Mouse (Mus musculus) midbrain, embryonic 10.5 days (tissue): ENCODE measurements at regions not wholly inside any gene's neighbourhood (a gene's known extent, or its start where the extent isn't known, plus 50 kb on each side); places are given as distances from the start of the nearest gene placed in this dataset.

ENCODE experiments used
- DNase-seq: peaks from one replicate; pipeline ENCODE4 v3.0.0-alpha.2; 2017; ENCODE audit warnings: low spot score
- H3K27ac ChIP-seq: fragments of 300-500 bp; sonication (generic); replicated peaks from 2 replicates; pipeline ENCODE4 v1.5.1; 2016; ENCODE audit warnings: mild to moderate bottlenecking
- H3K27me3 ChIP-seq: fragments of 300-500 bp; sonication (generic); 2 replicates; pipeline ENCODE4 v1.6.1; 2016; ENCODE audit warnings: low read depth, mild to moderate bottlenecking; ENCODE audit not compliant: poor library complexity, severe bottlenecking
- H3K36me3 ChIP-seq: fragments of 300-500 bp; sonication (generic); 2 replicates; pipeline ENCODE4 v1.6.1; 2016; ENCODE audit warnings: mild to moderate bottlenecking, moderate library complexity
- H3K4me1 ChIP-seq: fragments of 300-500 bp; sonication (generic); 2 replicates; pipeline ENCODE4 v1.6.1; 2016
- H3K4me3 ChIP-seq: fragments of 300-500 bp; sonication (generic); 2 replicates; pipeline ENCODE4 v1.5.1; 2016; ENCODE audit warnings: mild to moderate bottlenecking, moderate library complexity
- H3K9me3 ChIP-seq: fragments of 300-500 bp; sonication (generic); replicated peaks from 2 replicates; pipeline ENCODE4 v1.6.1; 2016; ENCODE audit warnings: mild to moderate bottlenecking
- WGBS: fragments of 180-500 bp; shearing (Covaris S2); methylation state at CpG from one replicate; pipeline ENCODE4 v1.1.7; 2016; 5-methylcytosine and 5-hydroxymethylcytosine counted together

DNA sequence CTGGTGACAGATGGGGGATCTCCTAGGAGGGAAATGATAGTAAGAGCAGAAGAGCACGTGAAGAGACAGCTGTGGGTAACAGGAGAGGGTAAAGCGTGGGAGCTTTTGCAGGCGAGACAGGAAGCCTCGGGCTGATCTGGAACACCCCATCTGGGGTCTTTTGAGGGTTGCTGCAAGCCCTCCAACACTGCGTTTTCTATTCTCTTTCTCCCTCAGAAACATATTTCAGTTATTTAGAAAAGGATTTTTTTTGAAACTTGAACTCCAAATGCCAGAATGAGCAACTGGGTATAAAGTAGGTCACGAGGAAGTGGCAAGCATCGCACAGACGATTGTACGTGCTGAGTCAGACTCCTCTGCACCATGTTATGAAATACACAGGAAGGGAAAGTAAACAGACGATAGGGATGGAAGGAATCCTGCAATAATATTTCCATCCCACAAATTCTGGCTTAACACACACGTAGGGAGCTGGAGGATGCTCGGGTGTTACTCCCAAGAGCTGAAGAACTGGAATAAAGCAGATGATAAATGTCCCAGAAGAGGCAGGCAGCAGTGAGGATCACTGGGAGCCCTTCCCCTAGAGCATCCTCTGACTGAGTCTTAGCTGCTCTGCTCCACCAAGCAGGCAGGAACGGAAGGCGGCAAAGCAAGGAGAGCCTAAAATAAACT, 86.0 kb upstream of the Gm9887 start:
- Histone ChIP-seq H3K4me1 (peaks cover 20% of the 10 kb centered on the region), H3K9me3 (no peaks in the 10 kb centered on the region), H3K27ac (no peak overlapping the region), H3K4me3 (no peak overlapping the region), H3K27me3 (no peaks in the 10 kb centered on the region), H3K36me3 (no peaks in the 10 kb centered on the region)
- WGBS: 82% methylated on average over 14 of the region's 14 CpGs
- DNase-seq: no peak

GRCm38 (mm10) chr12:69456746-69457145, 84.5 kb upstream of the Gm9887 start:
- no peak for DNase-seq

GRCm38 (mm10) chr12:69456116-69456515, 83.9 kb upstream of the Gm9887 start:
- Histone ChIP-seq H3K27ac (no peak overlapping the region), H3K36me3 (no peaks in the 10 kb centered on the region), H3K4me3 (no peak overlapping the region), H3K9me3 (no peaks in the 10 kb centered on the region), H3K27me3 (no peaks in the 10 kb centered on the region), H3K4me1 (peaks cover 3% of the 10 kb centered on the region; the same call in 1 of the 2 replicates)
- WGBS: 88% methylated on average over 12 of the region's 12 CpGs
- no peak for DNase-seq

More at GRCm38 (mm10) chr12:69456746-69457145, 84.5 kb upstream of the Gm9887 start:
- Histone ChIP-seq H3K36me3 (no peaks in the 10 kb centered on the region), H3K4me1 (peaks cover 8% of the 10 kb centered on the region), H3K9me3 (no peaks in the 10 kb centered on the region), H3K4me3 (no peak overlapping the region), H3K27ac (no peak overlapping the region), H3K27me3 (no peaks in the 10 kb centered on the region)
- WGBS: 87% methylated on average over 3 of the region's 3 CpGs

DNA sequence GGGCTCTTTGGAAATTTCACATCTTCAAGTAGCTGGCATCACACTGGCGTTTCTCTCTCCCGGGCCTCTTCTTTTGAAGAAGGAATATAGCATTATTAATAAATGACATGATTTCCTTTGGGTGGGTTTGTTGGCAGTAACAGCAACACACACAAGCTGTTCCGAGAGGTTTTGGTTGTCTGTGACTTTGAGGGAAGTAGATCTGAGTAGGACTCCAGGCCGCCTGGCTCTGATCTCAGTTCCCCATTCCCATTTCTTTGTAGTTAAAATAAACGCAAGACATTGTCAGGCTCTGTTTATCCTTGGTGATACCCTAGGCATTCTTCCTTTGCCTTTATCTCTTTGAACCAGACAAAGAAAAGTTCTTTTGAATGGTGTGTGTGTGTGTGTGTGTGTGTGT, 83.3 kb upstream of the Gm9887 start:
- Histone ChIP-seq H3K36me3 (no peaks in the 10 kb centered on the region), H3K27me3 (no peaks in the 10 kb centered on the region), H3K4me3 (no peak overlapping the region), H3K27ac (0 out of 2 replicates have a peak overlapping the region, but pooled peaks have one; percentile 17), H3K4me1 (peaks cover 7% of the 10 kb centered on the region), H3K9me3 (no peaks in the 10 kb centered on the region)
- 73% methylated on average over 5 of the region's 5 CpGs for WGBS
- no peak for DNase-seq

DNA sequence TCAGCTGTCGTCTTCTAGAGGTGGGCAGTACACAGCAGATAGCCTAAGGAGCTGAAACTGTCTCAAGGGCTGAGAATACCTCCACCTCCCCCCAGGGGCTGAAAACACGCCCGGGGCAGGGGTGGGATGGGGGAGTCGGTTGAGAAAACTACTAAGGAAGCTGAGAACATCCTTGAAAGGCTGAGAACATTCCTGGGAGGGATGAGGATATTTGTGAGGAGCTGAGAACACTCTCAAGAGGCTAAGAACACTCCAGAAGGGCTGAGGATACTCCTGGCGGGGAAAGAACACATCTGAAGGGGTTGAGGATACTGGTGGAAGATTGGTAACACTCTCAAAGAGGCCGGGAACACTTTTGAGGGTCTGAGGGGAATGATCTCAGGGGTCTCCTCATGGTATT, 81.3 kb upstream of the Gm9887 start:
- Histone ChIP-seq H3K4me1 (peaks cover 7% of the 10 kb centered on the region), H3K9me3 (no peaks in the 10 kb centered on the region), H3K36me3 (no peaks in the 10 kb centered on the region), H3K4me3 (no peak overlapping the region), H3K27me3 (no peaks in the 10 kb centered on the region), H3K27ac (no peak overlapping the region)
- 85% methylated on average over 6 of the region's 6 CpGs for WGBS
- DNase-seq: no peak

DNA sequence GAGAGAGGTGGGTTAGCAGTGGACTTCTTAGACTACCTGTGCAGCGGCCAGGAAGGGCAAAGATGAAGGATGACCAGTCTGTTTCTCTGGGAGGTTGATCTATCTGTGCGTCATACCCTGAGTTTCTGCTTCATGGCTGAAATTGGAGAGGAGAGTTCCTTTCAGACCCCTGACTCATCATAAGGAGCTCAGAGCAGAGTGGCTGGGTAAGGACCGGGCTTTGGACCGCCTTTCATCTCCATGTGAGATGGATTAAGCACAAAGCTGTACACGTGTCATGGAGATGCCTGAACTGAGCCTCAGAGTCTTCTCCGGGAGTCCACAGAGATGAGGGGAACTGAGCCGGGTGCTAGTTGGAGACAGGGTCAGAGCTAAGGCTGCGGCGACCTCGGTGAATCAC, 80.7 kb upstream of the Gm9887 start:
- WGBS: 91% methylated on average over 10 of the region's 10 CpGs
- Histone ChIP-seq H3K27ac (no peak overlapping the region), H3K4me1 (peaks cover 13% of the 10 kb centered on the region), H3K4me3 (no peak overlapping the region), H3K36me3 (no peaks in the 10 kb centered on the region), H3K9me3 (no peaks in the 10 kb centered on the region), H3K27me3 (no peaks in the 10 kb centered on the region)
- no peak for DNase-seq

- 77% methylated on average over 6 of the region's 6 CpGs for WGBS
- no peak for DNase-seq
- no peaks in the 10 kb centered on the region for H3K36me3 ChIP-seq
Measured at GRCm38 (mm10) chr12:69451110-69451509, 78.9 kb upstream of the Gm9887 start.

GRCm38 (mm10) chr12:69447962-69448767, 75.9 kb upstream of the Gm9887 start:
- no peaks in the 10 kb centered on the region for H3K27me3 ChIP-seq
- no peaks in the 10 kb centered on the region for H3K36me3 ChIP-seq
- H3K4me3 ChIP-seq: no peak overlapping the region
- no peak for DNase-seq
- H3K27ac ChIP-seq: 0 out of 2 replicates have a peak overlapping the region, but pooled peaks have one; percentile 33
- peaks cover 35% of the 10 kb centered on the region for H3K4me1 ChIP-seq
- H3K9me3 ChIP-seq: no peaks in the 10 kb centered on the region
- WGBS: 68% methylated on average over 14 of the region's 14 CpGs

More at GRCm38 (mm10) chr12:69451110-69451509, 78.9 kb upstream of the Gm9887 start:
- Histone ChIP-seq H3K4me3 (no peak overlapping the region), H3K9me3 (no peaks in the 10 kb centered on the region), H3K27me3 (no peaks in the 10 kb centered on the region), H3K4me1 (peaks cover 32% of the 10 kb centered on the region), H3K27ac (no peak overlapping the region)

DNA sequence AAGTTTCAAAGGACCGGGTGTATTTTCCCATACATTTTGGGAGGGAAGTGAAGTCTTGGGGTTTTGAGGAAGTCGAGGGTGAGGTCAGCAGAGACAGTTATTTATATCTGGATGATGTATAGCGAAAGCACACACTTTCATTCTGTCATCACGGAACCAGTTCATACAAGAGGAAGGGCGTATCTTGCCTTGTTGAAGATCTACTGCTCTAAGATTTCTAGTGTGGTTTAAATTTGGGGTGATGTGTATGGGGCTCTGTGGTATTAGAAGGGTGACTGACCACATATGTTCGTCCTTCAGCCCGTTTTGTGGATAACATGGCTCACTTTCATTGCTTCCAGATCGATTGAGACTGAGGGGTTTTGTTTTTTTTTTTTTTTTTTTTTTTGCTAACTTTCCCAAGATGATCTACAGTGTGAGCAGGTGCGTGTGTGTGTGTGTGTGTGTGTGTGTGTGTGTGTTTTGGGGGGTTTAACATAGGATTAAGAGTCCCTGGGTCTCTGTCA, 75.1 kb upstream of the Gm9887 start:
- H3K4me1 ChIP-seq: peaks cover 39% of the 10 kb centered on the region
- H3K27me3 ChIP-seq: no peaks in the 10 kb centered on the region
- DNase-seq: no peak
- no peak overlapping the region for H3K4me3 ChIP-seq
- H3K9me3 ChIP-seq: no peaks in the 10 kb centered on the region
- peak overlapping the region; percentile 81 for H3K27ac ChIP-seq
- no peaks in the 10 kb centered on the region for H3K36me3 ChIP-seq
- WGBS: 79% methylated on average over 9 of the region's 9 CpGs

DNA sequence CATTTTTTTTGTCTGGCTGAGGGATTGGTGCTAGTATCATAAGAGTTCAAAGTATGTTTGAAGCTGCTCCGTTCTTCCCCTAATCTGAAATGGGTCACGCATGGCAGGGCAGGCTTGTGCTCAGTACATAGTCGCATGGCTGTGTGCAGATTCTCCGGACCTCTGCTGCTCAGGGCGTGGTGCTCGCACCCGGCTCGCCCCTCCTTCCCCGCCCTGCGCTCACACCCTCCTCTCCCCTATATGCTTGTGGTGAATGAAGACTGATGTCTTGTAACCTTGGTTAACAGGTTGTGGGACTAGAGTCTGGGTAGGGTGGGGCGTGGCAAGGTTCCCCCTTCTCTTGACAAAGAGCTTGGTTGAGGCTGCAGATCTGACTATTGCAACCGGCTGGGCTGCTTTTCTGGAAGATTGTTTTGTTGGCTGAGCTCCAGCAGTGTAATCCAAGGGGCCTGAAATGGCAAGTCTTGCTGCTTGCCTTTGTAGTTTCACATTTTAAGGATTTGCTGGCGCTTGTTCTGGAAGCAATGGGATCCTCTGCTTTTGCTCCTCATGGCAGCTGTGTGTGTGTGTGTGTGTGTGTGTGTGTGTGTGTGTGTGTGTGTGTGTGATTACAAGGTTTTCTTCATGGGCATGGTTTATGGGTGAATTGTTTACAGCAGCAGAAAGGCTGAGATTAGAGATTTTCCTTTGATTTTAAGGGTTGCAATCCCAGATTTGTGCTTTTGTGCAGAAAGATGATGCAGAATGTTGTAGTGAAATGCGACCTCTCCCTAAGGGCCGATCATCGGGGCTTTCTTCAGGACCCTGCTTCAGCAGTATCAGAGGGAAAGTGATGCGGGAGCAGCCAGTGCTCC, 74.4 kb upstream of the Gm9887 start:
- H3K27ac ChIP-seq: peak overlapping the region; percentile 81
- 39% methylated on average over 17 of the region's 17 CpGs for WGBS
- no peaks in the 10 kb centered on the region for H3K9me3 ChIP-seq
- peak overlapping the region; percentile 33 for H3K4me3 ChIP-seq
- peak; percentile 55 for DNase-seq
- H3K36me3 ChIP-seq: no peaks in the 10 kb centered on the region
- H3K27me3 ChIP-seq: no peaks in the 10 kb centered on the region
- H3K4me1 ChIP-seq: peaks cover 43% of the 10 kb centered on the region

DNA sequence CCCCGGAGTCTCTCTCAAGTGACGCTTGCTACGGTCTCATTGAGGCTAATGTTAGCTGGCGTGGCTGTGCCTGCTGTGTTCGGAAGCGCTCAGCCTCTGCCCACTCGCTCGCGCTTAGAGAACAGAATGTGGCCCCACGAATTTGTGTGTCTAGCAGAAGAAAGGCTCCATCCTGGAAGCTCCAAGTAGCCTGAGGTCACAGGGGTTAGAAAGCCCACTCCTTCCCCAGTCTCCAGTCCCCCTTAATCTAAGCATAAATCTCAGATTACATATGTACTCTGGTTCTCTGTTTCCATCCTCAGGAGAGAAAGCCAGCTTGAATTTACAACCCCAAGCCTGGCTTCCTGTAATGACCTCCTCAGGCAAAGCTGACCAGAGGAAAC, 73.8 kb upstream of the Gm9887 start:
- H3K9me3 ChIP-seq: no peaks in the 10 kb centered on the region
- DNase-seq: peak; percentile 42
- no peaks in the 10 kb centered on the region for H3K36me3 ChIP-seq
- WGBS: 23% methylated on average over 10 of the region's 10 CpGs
- peak overlapping the region; percentile 33 for H3K4me3 ChIP-seq
- H3K4me1 ChIP-seq: peaks cover 43% of the 10 kb centered on the region
- peak overlapping the region; percentile 81 for H3K27ac ChIP-seq
- no peaks in the 10 kb centered on the region for H3K27me3 ChIP-seq

DNA sequence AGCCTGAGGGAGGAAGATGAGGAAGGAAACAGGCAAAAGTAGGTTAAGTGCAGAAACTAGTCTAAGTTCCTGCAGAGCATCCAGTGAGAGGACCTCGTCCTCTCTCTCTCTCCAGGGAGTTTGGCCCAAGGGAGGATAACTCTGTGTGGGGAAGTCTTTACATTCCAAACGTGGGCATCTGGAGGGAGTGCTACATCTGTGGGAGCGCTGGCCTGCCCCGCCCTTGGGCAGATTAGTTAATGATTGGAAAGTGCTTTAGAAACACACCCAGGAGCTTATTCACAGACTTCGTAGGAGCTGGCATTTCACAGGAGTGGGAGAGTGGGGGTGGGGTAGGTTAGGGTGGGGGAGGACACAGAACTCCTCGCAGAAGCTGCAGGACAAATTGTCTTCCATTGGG, 70.1 kb upstream of the Gm9887 start:
- Histone ChIP-seq H3K4me3 (no peak overlapping the region), H3K27me3 (no peaks in the 10 kb centered on the region), H3K4me1 (peaks cover 27% of the 10 kb centered on the region), H3K27ac (no peak overlapping the region), H3K9me3 (no peaks in the 10 kb centered on the region), H3K36me3 (no peaks in the 10 kb centered on the region)
- no peak for DNase-seq
- WGBS: 22% methylated on average over 6 of the region's 6 CpGs
